Mouse (Mus musculus) cerebellum, adult 2 months (tissue): Measurements from ENCODE around the gene Hnrnpl.

Experiments used
- CTCF ChIP-seq: fragments of 200-500 bp; IDR thresholded peaks from 2 replicates; pipeline ENCODE4 v1.5.1; 2011; ENCODE audit warnings: low read depth, mild to moderate bottlenecking, control low read depth, low read length, moderate library complexity, borderline replicate concordance; ENCODE audit not compliant: insufficient read depth
- POLR2A ChIP-seq: fragments of 200-500 bp; IDR thresholded peaks from 2 replicates; pipeline ENCODE4 v1.6.1; 2011; ENCODE audit warnings: low read length, control low read depth, borderline replicate concordance; ENCODE audit not compliant: insufficient read depth

- TF ChIP-seq CTCF (no peak), POLR2A (no peak)
Measured at GRCm38 (mm10) chr7:28816201-28816600, 7.9 kb downstream of the Hnrnpl start.
